Mouse (Mus musculus): ENCODE results near the gene Slc22a3.

Slc22a3 gene

DNA sequence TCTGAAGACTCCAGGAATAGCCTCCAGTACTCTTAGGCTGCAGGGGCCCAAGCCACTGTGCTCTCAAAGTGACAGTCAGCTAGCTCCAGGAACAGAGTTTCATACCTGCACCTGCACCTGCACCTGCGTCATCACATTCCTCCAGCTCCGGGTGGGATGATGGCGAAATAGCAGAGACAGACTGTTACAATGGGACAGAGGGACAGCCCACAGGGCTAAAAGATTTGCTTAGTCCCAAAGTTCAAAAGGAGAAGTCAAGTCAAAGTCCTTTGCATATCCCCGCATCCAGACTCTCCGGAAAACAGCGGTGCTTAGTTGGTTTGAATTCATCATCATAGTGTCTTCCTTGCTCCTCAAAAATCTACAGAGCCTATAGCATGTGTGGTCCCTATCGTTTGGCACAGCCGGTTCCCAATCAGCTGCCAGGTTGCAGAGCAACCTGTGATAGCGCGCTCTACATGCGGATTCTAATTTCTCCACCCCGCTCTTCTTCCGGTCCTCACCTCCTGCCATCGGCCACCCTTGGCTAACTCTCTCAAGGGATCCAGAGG lies at the start of gene Slc22a3:
Gene Slc22a3 (minus strand): TSS at position 51 of the 551 bp plus-strand sequence.
- DNase-seq (ENCODE audit: low spot score in 2 of 2): no peak

DNA sequence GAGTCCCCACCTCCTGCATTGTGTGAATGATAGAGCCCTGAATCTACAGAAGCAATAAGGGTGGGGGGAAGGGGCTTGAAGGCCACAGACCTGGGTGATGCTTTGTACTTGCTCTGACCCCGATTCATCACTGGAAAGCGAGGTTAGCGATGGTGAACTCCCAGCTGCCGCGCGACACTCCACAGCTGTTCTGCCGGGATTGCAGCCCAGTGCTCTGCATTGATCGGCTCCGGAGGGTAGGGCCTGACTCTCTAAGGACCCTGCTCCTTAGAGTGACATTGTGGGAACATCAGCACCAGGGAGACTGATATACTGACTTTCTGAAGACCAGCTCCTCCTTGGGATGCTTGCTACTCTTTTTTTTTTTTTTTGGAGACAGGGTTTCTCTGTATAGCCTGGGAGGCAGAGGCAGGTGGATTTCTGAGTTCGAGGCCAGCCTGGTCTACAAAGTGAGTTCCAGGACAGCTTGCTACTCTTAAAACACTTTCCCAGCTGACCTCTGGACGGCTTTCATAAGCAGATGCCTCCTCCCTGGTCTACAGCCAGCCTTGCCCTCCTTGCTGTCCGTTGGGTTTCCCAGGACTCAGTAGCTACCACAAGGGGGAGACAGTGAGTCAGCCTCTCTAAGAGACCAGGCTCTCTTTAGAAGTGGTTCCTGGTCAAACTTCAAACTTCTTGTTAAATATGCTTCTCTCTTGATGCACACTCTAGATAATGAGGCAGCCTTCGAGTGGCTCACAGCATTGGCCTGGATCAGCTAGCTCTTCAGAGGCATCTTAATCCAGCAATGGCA lies 27.0 kb upstream of the Slc22a3 start:
- DNase-seq (ENCODE audit: low spot score in 2 of 2): peak; percentile 36 to 75

GRCm38 (mm10) chr17:12532115-12532514 lies 24.6 kb upstream of the Slc22a3 start:
- peak; percentile 24 to 60 for DNase-seq (ENCODE audit: low spot score in 2 of 2)

DNA sequence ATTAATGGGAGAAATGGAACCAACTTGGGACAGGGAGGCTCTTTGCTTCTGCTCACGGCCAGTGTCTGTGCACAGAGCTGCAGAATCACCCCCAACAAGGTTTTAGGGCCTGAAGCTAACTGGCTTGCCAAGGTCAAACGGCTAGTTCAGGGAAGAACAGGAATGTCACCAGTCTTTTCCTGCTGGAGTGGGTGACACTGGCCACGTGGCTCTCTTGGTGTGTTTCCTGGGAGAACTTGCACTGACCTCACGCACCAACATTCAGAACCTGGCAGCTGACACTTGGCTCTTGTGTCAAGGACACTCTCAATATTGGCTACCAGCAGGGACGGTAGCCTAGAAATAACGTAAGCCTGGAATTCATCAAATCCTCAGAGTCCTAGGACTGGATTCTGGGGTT lies 22.6 kb upstream of the Slc22a3 start:
- DNase-seq (ENCODE audit: low spot score in 2 of 2): no peak

DNA sequence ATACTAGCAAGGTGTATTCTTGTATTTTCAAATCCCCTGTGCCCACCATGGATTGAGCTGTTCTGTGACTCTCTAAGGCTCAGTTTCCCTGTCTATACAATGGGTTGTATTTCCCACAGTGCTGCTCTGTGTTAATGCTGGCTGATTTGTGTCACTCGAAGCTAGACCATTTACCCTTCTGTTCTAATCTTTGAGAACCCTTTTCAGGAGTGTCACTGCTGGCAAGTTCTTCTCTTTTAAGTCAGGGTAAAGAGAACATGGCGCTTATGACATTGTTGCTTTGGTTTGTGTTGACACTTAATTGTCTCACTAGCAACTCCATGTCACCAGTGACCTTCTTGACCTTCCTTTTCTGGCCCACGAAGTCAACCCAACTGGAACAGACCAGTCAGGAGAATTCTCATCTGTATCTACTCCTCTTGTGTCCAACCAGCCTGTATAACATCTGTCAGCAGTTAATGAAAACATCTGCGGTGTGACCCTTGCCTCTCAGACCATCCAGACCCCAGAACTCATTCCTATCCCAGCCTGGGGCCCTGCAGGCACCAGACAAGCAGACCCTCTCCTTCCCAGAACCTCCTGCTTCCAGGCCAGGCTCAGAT lies 22.0 kb upstream of the Slc22a3 start:
- no peak for DNase-seq (ENCODE audit: low spot score in 2 of 2)

GRCm38 (mm10) chr17:12519089-12519488 lies 11.6 kb upstream of the Slc22a3 start:
- DNase-seq (ENCODE audit: low spot score in 2 of 2): no peak

DNA sequence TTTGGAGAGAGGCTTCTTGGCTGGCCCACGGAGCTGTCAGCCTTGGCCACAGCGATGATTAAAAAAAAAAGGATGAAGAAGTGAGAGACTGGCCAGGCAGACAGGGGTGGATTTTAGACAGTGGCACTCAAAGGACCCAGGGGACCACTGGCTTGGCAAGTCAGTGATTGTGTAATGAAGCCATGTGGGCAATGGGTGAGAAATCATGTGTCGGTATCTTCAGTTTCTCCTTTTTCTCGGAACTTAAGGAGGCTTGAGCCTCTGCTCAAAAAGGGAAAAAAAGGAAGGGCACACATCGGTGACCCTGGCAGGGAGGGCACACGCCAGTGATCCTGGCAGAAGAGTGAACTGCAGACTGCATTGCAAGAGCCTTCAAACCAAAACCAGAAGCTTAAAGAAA lies 10.7 kb upstream of the Slc22a3 start:
- DNase-seq (ENCODE audit: low spot score in 2 of 2): no peak

DNA sequence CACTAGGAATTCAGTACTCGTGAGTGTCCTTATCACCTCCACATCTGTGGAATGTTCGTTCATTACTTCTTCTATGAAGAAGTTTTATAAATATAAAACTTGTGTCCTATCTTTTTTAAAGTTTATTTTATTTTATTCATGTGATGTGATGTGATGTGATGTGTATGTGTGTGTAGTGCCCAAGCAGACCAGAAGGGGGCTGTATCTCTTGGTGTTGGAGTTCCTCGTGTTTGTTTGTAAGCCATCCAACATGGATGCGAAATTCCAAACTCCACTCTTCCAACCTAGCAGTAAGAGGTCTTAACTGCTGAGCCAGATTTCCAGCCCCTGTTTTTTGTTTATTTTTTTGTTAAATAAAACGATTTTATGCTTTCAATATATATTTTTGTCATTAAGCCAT lies 6.5 kb upstream of the Slc22a3 start:
- DNase-seq (ENCODE audit: low spot score in 2 of 2): no peak

DNA sequence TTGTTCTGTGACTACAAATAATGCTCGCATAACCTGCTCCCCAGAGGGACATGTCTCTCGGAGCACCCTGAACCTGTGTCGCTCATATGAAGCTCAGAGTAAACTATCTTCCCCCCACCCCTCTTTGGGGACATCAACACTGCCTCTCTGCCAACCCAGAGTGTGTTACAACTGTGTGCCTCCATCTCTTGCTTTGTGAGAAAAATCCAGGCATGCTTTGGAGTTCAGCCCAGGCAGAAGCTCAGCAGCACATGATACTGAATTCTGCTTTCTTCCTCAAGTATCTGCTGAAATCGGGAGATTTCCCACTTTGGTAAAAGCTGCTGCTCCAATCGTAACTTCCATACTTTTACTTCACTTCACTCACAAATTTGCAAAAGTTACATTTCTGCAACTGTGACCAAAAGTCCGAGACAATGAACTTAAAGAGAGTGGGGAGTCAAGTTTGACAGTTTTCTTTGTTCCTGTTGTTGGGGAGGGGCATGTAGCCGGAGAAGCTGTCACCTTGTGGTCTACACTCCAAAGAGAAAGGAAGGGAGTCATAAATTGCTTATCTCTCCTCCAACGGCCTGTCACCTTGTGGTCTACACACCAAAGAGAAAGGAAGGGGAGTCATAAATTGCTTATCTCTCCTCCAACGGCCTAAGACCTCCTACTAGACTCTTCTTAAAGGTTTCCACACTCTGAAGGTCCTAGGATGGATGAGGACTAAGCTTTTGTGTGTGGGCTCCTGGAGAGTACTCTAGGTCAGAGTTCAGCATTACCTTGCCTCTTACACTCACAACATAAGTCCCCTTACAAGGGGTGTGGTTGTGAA lies 5.8 kb upstream of the Slc22a3 start:
- peak in 1 of 2 experiments; percentile 10 for DNase-seq (ENCODE audit: low spot score in 2 of 2)

DNA sequence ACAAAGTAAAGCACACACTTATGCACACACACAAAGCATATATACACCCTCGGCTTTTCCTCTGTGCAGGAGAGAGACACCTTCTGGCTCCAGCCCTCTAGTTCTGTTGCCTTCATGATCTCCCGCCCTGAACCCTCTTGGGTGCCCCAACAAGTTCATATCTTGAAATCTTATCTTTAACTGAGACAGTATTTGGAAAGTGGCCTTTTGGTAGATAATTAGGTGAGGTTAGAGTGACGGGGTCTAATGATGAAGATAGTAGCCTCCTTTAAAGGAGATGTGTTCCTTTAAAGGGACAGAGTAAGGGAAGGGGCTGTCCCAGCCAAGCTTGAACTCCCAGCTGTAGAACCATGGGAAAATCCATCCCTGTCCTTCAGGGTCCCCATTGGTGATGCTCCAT lies 3.7 kb upstream of the Slc22a3 start:
- DNase-seq (ENCODE audit: low spot score in 2 of 2): no peak

DNA sequence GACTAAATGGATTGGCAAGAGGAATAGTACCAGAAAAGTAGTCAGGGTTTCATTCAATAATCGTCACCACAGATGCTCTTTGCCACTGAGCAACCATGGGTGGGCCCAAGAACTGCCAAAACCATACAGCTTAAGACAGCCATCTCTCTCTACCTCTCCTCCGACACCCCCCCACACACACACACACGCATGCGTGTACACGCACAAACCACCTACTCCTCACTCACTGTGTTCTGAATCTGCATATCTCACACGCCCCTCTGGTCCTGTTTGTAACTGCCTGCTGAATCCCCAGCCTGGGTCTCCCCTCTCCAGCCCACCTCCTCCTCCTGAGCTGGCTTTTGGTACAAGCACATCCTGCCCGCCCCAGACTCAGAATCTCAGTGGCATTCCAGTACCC lies 872 bp upstream of the Slc22a3 start:
- no peak for DNase-seq (ENCODE audit: low spot score in 2 of 2)

GRCm38 (mm10) chr17:12506903-12507563 lies 471 bp downstream of the Slc22a3 start:
- no peak for DNase-seq (ENCODE audit: low spot score in 2 of 2)

DNA sequence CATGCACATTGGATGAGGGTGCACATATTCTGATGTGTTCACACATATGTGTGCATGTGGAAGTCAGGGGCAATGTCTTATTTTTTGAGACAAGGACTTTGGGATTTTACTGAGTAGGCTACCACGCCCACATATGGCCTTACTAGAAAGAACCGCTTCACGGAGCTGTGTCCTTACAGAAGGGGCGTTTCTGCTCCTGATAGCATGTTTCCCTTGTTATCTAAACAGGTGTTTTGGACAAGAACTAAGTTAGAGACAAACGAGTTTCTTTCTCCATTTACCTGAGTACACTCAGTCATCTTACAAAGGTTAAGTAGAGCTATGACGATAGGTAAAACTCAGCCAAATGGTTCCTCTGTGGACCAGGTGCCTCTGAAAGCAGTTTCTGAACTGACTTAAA lies 1.8 kb downstream of the Slc22a3 start:
- DNase-seq (ENCODE audit: low spot score in 2 of 2): no peak

GRCm38 (mm10) chr17:12499426-12499825 lies 8.1 kb downstream of the Slc22a3 start:
- no peak for DNase-seq (ENCODE audit: low spot score in 2 of 2)

GRCm38 (mm10) chr17:12495558-12495957 lies 11.9 kb downstream of the Slc22a3 start:
- DNase-seq (ENCODE audit: low spot score in 2 of 2): no peak

DNA sequence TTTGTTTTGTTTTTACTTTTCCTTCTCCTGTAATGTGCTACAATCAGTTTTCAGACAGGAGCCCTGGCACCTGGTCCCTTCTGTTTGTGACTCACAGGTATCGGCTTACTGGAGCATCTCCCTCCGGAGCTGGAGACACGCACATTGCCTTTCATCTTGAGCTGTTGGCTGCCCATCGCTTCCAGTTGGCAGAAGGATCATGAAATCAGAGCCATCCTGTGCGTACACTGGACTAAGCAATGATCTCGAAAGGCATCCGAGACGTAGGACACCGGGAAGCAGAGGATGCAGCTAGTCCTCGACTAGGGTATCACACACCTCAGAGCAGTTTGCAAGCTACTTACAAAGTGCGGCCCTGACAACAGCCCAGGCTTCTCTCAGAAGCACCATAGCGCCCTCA lies 15.9 kb downstream of the Slc22a3 start:
- no peak for DNase-seq (ENCODE audit: low spot score in 2 of 2)

- no peak for DNase-seq (ENCODE audit: low spot score in 2 of 2)
These were observed 17.6 kb downstream of the Slc22a3 start for GRCm38 (mm10) chr17:12489888-12490287.

- DNase-seq (ENCODE audit: low spot score in 2 of 2): no peak
These were observed 21.8 kb downstream of the Slc22a3 start for GRCm38 (mm10) chr17:12485657-12486056.

GRCm38 (mm10) chr17:12479416-12479815 lies 28.1 kb downstream of the Slc22a3 start:
- DNase-seq (ENCODE audit: low spot score in 2 of 2): no peak

DNA sequence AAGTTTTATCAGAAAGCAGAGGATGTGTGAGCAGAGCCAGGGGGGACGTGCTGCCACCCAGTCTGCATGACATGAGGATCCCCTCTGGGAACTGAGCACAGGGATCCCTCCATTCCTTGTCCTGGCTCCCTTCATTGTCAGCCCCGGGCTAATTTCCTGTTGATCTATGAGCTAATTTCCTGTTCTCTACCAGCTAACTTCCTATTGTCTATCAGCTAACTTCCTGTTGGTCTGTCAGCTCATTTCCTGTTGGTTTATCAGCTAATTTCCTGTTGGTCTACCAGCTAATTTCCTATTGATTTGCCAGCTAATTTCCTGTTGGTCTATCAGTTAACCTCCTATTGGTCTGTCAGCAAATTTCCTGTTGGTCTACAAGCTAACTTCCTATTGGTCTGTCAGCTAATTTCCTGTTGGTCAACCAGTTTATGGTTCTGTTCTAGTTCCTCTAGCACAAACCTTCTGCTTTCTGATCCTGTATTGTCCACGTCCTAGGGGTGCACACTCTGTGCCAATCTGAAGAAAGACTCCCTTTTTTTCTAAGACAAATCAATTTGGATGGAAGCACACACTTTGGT lies 32.9 kb downstream of the Slc22a3 start:
- no peak for DNase-seq (ENCODE audit: low spot score in 2 of 2)

- no peak for DNase-seq (ENCODE audit: low spot score in 2 of 2)
These were observed 35.0 kb downstream of the Slc22a3 start for GRCm38 (mm10) chr17:12472547-12472946.
